Mouse (Mus musculus): ENCODE results near the gene Crygn. TPM values are rescaled to one million over a fixed set of nuclear protein-coding genes. Genes with fewer than 3 reads are reported as not detected.

Crygn gene
- total RNA-seq, 2 experiments from 2014 or later: 2.0 TPM; not detected in 1

DNA sequence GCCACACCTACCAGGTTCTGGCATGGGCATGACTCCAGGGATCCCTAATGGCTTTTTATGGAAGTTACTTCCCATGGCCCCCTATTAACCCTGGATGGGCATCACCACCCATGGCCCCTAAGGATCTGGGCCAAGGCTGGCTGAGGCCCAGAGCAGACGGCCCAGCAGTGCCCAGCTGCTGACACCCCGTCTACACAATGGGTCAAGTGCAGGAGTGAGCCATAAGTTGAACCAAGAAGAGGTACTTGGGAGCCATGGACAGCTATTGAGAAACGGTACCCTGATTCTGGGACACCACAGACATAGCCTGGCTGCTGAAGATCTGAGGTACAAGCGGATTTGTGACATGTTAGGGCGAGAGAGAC is 33.6 kb downstream of the Crygn start:
- no peak for DNase-seq (ENCODE audit: extremely low spot score in 1 of 2, low spot score in 2 of 2)
- intact Hi-C loops (cut with DNase I): no loop called here
- Histone ChIP-seq H3K4me3 (no peak overlapping the region), H3K27ac (no peak overlapping the region)
- TF ChIP-seq CTCF (IDR thresholded peaks at IDR 0.05): no peak

DNA sequence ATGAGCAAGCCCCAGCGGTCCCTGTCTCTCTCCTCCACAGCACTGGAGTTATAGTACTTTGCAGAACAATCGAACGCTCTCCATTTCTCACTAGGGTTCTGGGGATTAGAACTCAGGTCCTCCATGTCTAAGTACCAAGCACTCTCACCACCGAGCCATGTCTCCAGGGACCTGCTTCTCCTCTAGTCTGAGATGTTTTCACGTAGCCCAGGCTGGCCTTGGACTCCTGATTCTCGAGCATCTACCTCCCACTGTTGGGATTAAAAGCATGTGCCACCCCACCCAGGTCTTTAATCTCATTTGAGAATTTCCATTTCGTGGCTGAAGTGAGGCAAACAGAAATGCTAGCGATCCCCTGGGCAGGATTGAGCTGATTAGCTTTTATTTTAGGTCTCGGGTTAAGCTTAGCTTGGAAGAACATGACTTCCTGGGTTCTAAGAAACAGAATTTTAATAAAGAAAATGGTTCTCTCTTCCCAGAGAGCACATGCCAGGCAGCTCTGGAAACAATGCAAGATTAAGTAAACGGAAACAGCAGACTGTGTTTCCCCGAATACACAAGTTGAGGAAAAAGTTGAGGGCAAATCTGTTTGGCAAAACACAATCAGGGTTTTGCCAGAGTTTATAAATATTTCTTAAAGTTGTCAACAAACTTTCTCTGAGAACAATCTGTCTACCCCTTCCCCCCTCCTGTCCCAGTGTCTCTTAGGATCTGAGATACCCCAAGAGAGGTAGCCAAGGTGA is 34.1 kb downstream of the Crygn start:
- H3K27ac ChIP-seq: no peak overlapping the region
- no peak overlapping the region for H3K4me3 ChIP-seq
- no peak for DNase-seq (ENCODE audit: extremely low spot score in 1 of 2, low spot score in 2 of 2)
- intact Hi-C loops (cut with DNase I): no loop called here
- TF ChIP-seq CTCF (IDR thresholded peaks at IDR 0.05): no peak

DNA sequence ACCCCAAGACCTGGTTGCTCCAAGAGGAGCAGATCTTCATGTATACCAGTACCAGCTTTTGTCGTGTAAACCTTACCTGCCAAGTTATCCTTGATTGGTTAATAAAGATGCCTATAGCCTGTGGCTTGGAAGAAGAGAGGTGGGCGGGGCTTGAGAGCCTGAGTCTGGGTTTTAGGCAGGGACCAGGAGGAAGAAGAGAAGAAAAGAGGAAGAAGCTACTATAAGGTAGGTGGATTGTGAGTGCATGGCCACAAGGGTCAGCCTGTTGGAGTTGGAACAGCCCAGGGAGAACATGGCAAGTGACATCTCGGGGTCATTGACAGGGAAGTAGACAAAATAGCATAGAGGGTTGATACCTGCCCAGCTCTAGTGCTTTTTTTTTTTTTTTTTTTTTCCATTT is 38.0 kb downstream of the Crygn start:
- Histone ChIP-seq H3K27ac (no peak overlapping the region), H3K4me3 (no peak overlapping the region)
- TF ChIP-seq CTCF (IDR thresholded peaks at IDR 0.05): no peak
- intact Hi-C loops (cut with DNase I): no loop called here
- DNase-seq (ENCODE audit: extremely low spot score in 1 of 2, low spot score in 2 of 2): no peak

DNA sequence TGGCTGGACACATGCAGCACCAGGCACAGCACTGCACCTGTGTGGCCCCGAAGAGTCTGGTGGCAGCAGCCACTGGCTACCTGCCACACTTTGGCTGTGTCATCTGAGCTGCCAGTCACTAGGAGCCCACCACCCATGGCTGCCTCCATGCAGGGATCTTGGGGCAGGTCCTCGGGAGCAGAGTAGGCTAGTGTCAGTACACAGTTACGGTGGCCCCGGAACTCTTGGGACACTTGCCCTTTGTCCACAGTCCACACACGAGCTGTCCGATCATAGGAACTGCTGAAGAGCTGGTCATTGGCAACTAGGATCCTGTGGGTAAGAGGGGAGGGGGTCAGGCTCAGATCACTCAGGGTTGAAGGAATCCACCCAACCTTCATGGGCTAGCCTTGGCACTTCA is 39.7 kb downstream of the Crygn start:
- TF ChIP-seq CTCF (IDR thresholded peaks at IDR 0.05): no peak
- Histone ChIP-seq H3K27ac (no peak overlapping the region), H3K4me3 (no peak overlapping the region)
- intact Hi-C loops (cut with DNase I): no loop called here
- no peak for DNase-seq (ENCODE audit: extremely low spot score in 1 of 2, low spot score in 2 of 2)

DNA sequence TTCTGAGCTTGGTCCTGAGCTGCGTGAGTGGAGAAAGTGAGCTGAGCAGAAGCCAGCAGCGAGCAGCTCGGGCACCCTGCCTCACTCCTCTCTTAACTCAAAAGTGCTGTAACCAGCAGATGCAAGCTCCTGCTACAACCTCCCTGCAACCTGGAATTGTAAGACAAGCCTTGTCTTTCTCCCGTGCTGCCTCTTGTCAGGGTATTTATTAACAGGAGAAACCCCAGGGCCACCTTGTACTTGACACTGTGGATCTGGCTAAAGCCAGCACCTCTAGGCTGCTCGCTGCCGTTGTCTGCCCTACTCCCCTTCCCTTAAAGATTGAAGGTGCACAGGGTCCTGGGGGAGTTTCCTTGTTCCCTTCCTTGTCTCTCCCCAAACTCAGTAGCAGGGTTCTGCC is 43.8 kb downstream of the Crygn start:
- DNase-seq (ENCODE audit: extremely low spot score in 1 of 2, low spot score in 2 of 2): no peak
- no peak for TF ChIP-seq CTCF (IDR thresholded peaks at IDR 0.05)
- Histone ChIP-seq H3K4me3 (no peak overlapping the region), H3K27ac (no peak overlapping the region)
- intact Hi-C loops (cut with DNase I): no loop called here

DNA sequence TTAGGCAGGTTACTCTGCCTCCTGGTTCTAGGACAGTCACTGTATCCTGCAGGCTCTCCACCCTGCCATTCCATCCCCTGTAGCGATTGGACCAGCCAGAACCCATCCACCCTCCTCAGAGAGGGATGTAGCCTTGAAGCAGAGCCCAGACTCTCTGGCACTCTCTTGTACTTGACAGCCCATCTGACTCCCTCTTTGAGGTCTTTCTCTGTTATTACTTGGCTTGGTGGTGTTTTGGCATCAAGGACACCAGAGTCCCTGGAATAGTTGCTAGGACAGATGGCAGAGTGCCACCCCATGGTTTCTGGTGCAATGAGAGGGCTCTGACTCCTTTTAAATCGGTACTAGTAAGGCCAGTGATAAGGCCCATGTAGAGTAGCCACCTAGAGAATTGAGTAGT is 44.6 kb downstream of the Crygn start:
- intact Hi-C loops (cut with DNase I): no loop called here
- DNase-seq (ENCODE audit: extremely low spot score in 1 of 2, low spot score in 2 of 2): no peak
- Histone ChIP-seq H3K27ac (no peak overlapping the region), H3K4me3 (no peak overlapping the region)
- TF ChIP-seq CTCF (IDR thresholded peaks at IDR 0.05): no peak

DNA sequence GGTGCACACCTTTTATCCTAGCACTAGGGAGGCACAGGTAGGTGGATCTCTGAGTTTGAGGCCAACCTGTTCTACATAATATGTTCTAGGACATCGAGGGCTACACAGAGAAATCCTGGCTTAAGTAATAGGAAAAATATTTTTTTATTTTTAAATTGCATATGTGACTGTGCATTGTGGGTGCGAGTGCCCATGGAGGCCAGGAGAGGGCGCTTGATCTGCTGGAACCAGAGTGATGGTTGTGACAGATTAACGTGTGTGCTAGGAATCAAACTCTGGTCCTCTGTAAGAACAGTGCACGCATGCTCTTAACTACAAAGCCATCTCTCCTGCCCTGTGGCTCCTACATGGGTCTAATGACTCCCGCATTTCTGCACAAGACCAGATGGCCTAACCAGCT is 46.2 kb downstream of the Crygn start:
- TF ChIP-seq CTCF (IDR thresholded peaks at IDR 0.05): peak; percentile 13; the same call in 1 of the 2 replicates
- intact Hi-C loops (cut with DNase I): no loop called here
- Histone ChIP-seq H3K4me3 (no peak overlapping the region), H3K27ac (no peak overlapping the region)
- no peak for DNase-seq (ENCODE audit: extremely low spot score in 1 of 2, low spot score in 2 of 2)

DNA sequence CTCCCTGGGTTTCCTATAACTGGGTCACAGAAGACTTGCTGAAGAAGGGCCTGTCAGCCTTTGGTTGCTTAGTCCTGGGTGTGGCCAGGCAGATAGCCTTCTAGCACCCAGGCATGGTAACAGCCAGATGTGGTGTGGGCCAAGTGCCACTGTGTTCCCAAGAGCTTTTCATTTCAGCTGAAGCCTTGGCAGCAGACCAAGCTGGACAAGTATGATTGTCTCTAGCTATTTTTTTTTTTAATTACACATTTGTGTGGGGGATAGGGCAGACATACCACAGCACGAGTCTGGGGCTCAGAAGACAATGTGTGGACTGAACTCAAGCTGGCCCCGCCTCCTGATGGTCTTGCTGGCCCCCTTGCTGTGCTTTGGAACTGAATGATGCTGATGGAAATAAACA is 47.8 kb downstream of the Crygn start:
- DNase-seq (ENCODE audit: extremely low spot score in 1 of 2, low spot score in 2 of 2): no peak
- no peak for TF ChIP-seq CTCF (IDR thresholded peaks at IDR 0.05)
- no peak overlapping the region for H3K27ac ChIP-seq
- H3K4me3 ChIP-seq: no peak overlapping the region
- intact Hi-C loops (cut with DNase I): no loop called here

DNA sequence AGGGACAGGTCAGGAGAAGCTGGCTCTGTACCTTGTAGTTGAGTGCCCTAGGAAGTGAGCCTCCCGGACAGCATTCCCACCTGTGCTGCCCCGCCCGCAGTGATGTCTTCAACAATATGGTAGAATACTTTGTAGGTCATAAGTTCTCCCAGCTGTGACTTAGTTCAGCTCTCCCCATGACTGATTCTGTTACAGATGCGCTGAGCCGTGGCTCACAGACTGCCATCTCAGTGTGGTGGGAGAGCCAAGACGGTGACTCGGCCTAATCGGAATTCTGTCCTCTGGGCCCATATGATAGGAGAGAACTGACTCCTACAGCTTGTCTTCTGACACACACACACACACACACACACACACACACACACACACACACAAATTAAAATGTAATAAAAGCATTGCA is 53.2 kb downstream of the Crygn start:
- H3K4me3 ChIP-seq: no peak overlapping the region
- no peak for DNase-seq (ENCODE audit: extremely low spot score in 1 of 2, low spot score in 2 of 2)
- intact Hi-C loops (cut with DNase I): no loop called here
- no peak overlapping the region for H3K27ac ChIP-seq
- no peak for TF ChIP-seq CTCF (IDR thresholded peaks at IDR 0.05)

DNA sequence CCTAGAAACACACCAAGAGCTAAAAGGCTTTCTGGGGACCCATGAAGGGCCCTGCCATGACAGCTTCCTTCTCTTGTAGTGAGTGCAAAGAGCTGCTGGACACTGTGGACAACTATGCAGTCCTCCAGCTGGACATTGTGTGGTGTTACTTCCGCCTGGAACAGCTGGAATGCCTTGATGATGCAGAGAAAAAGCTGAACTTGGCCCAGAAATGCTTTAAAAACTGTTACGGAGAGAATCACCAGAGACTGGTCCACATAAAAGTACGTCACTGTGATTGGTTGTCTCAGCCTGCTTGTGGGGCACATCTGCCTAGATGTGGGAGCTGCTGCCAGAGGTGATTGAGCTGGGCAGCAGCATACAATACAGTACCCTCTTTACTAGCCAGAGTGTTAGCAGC is 56.5 kb downstream of the Crygn start:
- H3K4me3 ChIP-seq: no peak overlapping the region
- TF ChIP-seq CTCF (IDR thresholded peaks at IDR 0.05): no peak
- DNase-seq (ENCODE audit: extremely low spot score in 1 of 2, low spot score in 2 of 2): no peak
- intact Hi-C loops (cut with DNase I): no loop called here
- H3K27ac ChIP-seq: no peak overlapping the region

Other genes starting within 250 kb of the Crygn start
- under 1 TPM; 0.09 to 0.56 TPM for gene Gbx1, start 230.8 kb downstream of the Crygn start, total RNA-seq (2021)
- gene Asb10, start 217.0 kb downstream of the Crygn start, total RNA-seq (2021): not detected
- under 1 TPM in 1 of 2 experiments, not detected in 1; 0.14 TPM for gene 4931409K22Rik, start 201.2 kb downstream of the Crygn start, total RNA-seq (2021)
- 10 to 100 TPM; 82.4 to 89.0 TPM for gene Abcf2, start 180.5 kb downstream of the Crygn start, total RNA-seq (2021)
- gene Chpf2, start 171.3 kb downstream of the Crygn start, total RNA-seq (2021): 10 to 100 TPM; 72.6 to 78.4 TPM
- gene Smarcd3, start 133.6 kb downstream of the Crygn start, total RNA-seq (2021): 10 to 100 TPM; 90.4 to 97.4 TPM
- 10 to 100 TPM; 74.2 to 77.3 TPM for gene Nub1, start 72.5 kb downstream of the Crygn start, total RNA-seq (2021)
- under 1 TPM; 0.37 to 0.86 TPM for gene Wdr86, start 27.3 kb downstream of the Crygn start, total RNA-seq (2021)
- 100 to 1,000 TPM; 124 to 134 TPM for gene Rheb, start 84.6 kb upstream of the Crygn start, total RNA-seq (2021)

Measured in left cerebral cortex, adult 2 months (tissue).